Mouse (Mus musculus) cerebellum, adult 8-10 months (tissue): Measurements from ENCODE around the gene Enthd1.

ENCODE experiments used
- DNase-seq: peaks from one replicate; pipeline ENCODE4 v3.0.0; 2022

The Enthd1 gene

DNA sequence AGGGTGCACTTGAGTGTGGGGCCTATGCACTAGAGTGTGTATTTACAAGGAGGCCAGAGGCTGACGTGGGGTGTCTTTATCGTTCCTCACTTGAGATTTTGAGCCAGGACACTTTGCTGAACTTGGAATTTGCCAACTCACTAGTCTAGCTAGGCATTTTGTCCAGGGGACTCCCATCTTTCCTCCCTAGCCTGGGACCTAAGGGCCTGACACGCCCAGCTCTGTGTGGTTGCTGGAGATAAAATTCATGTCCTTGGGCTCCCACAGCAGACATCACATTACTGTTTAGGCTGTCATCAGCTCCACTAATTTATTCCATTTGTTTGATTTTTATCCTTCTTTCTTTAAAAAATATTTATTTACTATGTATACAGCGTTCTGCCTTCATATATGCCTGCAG lies 97.1 kb downstream of the Enthd1 start:
- DNase-seq, result no peak

DNA sequence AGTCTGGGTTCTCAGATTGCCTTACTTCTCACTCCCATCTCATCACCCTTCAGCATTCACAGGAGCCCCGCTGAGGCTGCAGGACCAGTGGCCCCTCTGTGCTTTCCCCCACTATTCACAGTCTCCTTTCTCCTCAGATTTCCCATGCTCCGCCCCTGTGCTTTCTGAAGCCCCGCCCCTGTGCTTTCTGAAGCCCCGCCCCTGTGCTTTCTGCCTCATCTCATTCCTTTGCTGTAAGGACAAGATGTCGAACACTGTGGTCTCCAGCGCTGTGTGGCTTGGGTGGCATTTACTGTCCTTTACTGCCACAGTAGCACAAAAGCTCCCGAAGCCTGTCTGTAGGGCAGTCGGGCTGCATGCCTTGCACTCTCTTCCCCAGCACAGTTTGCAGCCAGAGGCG lies 102.8 kb downstream of the Enthd1 start:
- no peak for DNase-seq

DNA sequence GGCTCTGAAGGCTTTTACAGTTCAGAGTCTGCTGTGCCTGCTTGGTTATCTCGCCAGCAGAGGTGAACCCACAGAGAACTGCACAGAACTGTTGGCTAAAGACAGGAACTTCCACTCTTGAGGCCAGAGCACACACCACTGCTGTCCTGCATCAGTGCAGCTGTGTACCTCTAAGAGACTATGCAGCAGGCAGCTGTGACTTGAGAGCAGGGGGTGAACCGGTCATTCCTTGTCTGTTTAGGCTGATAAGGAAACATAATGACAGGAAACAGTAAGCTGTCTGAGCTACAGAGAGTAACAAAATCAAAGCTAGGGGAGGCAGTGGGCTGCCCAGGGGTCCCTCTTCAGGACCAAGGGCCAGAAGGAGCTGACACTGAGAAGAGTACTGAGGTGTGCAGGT lies 103.5 kb downstream of the Enthd1 start:
- no peak for DNase-seq

DNA sequence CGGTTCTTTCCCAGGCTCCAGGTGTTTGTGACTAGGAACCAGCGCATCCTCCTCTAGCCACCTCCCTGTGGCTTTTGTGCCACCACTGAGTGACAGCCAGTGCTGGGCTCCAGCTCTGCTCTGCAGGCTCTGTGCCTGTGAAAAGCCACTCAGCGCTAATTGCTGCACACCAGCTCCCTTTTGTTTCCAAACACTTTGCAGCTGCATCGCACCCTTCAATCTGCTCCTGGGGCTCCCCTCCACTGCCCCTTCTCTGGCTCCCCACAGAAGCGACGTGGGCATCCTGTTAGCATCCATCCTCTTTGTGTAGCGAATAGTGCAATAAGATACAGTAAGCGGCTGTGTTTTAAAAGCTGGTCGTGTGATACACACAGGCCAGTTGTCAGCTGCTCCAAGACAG lies 104.9 kb downstream of the Enthd1 start:
- DNase-seq, result no peak

DNA sequence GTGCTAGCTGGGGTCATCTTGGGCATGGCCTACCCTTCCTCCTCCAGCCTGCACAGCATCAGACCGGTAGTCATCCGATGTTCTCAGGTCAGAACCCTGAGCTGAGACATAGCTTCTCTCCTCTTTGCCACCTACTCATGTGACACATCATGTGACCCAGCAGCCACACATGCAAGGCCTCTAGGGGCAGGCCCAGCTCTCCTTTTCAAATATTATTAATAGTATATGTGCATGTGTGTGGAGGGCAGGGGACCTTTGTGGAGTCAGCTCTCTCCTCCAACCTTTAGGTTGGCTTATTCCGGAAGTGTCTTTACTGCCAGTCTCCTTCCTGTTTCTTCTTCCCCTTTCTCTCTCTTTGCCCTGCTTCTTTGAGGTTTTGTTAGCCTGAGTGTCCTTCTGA lies 107.0 kb downstream of the Enthd1 start:
- no peak for DNase-seq

DNA sequence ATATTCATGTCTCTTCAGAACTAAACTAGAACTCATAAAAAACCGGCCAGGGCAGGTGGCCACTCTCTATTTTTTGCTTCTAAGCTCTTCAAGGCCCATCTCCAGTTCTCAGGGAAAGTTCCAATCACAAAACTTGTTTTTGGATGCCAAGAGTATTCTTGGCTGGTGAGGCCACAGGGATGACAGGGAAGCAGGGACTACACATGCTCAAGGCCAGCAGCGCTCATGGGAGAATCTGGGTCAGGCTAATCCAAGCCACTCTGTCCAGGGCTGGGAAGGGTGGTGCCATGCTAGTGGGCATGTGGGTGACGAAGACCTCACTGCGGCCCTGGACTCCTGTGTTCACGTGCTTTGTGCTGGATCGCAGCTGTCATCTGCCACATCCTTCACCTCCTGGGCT lies 110.5 kb downstream of the Enthd1 start:
- peak; percentile 12 for DNase-seq

DNA sequence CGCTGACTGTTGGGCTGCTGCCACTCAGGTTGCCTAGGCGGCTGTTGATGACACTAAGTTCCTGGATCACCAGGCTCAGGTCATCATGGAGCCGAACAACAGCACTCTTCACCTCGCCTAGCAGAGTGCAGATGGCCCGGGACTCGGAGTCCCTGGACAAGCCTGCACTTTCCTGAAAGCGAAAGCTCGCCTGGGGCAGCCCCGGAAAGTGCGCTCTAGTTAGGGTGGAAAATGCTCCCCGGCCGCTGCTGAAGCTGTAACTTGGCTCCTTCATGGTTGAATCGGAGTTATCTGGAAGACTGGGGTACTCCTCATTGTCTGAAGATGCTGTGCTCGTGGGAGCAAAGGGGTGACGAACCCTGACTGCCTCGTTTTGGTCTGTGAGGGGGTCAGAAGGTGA lies 112.5 kb downstream of the Enthd1 start:
- DNase-seq, result no peak

DNA sequence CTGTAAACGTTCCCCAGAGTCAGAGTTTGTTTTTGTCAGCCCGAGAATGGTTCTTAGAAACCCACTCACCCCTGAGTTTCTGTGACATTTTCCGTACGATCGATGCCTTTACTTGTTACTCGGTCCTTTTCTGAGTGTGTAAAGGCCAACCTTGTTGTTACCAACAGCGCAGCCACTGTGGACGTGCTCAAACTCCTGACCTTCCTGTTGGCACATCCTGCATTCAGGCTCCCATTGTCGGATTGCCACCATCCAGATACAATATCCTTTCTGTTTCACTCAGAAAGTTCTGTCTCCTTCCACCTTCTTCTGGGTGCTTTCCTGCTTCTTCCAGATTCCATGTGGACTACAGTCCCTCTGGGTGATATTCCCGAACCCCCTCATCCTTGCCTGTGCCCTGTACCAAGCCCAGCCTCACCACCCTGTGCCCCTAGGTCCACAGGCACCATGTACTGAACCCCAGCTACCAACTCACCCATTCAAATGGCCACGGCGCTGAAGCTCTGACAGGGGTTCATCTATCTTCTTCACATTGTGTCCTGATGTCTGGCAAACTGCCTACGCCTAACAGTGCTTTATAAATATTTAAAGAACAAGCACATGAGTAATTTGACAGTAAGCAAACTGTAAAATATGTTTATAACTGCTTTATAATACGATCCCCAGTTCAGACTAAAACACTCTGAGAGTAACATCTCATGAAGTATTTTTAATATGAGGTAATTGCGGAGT lies 118.8 kb downstream of the Enthd1 start:
- no peak for DNase-seq

DNA sequence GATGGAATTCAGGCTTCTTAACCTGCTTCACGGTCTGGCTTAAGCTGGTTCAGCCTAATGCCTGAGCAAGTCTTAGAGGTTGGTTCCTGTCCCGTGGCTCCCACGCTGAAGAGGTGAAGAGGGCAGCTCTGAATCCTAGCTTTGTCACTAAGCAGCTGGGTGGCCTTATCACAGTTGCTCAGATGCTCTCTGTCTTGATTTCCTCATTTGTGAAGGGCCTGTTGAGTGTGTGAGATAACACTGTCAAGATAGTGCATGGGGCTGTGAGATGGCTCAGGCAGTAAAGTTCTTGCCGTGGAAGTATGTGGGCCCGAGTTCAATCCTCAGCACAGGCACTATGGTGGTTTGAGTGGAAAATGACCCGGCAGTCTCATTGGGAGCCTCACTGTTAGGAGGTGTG lies 124.8 kb downstream of the Enthd1 start:
- DNase-seq, result no peak

DNA sequence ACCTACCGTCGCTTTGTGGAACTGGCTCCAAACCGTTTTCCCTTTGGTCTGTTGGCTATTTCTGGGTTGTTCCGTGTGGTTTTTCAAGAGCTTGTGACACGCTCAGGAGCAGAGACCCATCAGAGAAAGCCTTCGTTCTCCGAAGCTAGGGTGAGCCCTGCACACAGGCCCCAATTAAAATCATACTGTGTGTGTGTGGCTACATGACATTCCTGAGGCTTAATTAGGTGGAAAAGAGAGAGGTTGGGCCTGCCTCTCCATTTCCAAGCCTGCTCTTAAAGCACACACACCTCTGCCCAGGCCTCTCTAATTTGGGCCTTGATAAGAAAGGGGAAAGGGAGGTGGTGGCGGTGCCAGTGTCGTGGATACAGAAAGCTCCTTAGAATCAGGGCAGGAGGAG lies 126.5 kb downstream of the Enthd1 start:
- no peak for DNase-seq

DNA sequence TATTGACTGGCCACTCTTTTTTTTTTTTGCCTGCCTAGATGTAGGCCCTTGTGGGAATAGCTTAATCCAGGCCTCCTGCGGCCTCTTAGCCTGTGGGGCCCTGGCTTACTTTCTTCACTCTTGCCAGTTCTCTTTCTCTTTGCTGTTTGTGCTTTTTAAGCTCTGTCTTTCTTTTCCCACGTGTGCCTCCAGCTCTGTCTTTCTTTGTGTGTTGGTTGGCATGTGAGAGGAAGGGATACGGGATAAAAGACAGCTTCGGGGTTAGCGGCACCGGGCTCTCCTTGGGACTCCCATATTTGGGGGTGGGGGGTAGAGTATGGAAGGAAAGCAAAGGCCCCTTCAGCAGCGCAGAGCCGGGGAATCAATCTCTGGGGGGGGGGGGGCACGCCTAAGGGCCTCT lies 127.0 kb downstream of the Enthd1 start:
- no peak for DNase-seq

DNA sequence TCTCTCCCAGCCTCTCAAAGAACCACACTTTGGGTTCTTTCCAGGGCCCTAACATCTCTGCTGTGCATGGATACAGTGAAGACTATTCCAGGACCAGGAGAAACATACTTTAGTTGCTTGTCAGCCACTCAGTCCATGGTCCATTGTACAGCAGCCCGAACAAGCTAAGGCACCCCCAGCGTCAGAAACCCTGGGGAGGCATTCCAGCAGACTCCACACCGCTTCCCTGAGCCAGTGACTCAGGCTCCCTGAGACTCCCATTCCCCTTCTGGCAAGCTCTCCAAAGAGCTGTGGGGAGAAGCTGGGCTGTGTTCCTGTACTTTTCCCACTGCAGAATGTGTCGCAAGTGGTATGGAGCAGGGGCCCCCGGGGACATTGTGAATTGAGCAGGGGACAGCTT lies 128.0 kb downstream of the Enthd1 start:
- DNase-seq, result no peak

DNA sequence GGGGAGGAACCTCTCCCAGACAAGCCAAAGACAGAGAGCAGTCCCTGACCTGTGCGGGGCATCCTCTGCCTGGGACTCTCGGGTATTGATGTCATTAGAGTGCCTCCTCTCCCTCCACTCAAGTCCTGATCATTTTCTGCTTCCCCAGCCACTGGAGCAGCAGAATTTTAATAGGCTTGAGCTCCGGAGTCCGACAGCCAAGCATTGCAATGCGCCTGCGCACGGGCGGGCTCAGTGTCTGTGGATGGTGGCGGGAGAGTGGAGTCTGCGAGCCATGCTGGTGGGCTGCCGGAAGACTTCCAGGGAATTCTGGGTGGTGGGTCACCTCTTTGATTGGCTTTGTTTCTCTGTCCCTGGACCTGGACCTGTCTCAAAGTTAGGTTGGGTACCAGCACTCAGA lies 134.6 kb downstream of the Enthd1 start:
- DNase-seq, result no peak

DNA sequence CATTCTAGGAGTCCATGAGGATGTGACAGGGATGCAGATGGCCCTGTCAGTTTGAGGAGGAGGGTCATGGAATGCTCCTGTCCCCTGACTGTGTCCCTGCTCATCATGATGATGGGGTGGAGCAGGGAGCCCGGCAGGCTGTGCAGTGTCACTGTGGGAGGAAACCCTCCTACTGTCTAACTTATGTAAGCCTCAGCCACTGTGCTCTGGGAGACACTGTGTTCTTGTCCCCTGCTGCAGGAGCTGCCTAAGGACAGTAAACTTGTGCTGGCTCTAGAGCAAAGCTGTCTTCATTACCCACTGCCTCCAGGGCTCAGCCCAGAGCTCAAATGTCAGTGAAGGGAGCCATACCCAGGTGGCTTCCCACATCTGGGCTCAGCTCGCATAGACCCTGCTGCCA lies 146.8 kb downstream of the Enthd1 start:
- DNase-seq, result no peak

DNA sequence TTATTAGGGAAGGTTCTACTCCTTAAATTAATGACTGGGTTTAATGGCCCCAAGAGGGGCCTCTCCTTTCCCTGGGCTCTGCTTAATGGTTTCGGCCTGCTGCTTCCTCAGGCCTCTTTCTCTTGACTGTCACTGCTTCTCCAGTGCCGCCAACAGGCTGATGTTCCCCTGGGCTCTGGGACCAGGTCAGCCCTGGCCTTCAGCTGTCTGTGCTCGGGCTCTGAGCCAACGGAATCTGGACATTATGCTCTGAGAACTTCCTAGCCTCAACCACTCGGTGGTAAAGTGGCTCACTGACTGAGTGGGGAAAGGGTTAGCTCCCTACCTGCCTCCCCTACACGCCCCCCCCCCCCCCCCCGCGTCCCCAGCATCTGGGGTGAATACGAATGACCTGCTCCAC lies 147.9 kb downstream of the Enthd1 start:
- no peak for DNase-seq

DNA sequence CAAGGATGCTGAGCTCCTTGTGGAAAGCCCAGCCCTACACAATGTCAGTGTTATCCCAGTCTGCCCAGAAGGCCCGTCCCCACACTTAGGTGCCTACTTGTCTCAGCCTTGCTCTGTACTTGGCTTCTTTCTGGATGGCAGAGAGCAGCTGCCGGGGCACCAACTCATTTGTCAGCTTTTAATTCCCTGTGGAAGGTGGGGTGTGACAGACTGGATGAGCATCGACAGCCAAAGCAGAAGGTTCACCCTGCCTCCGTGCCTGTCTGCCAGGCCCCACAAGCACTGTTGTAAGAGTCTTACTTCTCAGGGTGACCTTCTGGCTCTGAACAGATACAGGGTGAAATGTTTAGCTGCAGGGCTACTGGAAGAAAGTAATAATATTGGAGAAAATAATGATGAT lies 149.8 kb downstream of the Enthd1 start:
- no peak for DNase-seq

DNA sequence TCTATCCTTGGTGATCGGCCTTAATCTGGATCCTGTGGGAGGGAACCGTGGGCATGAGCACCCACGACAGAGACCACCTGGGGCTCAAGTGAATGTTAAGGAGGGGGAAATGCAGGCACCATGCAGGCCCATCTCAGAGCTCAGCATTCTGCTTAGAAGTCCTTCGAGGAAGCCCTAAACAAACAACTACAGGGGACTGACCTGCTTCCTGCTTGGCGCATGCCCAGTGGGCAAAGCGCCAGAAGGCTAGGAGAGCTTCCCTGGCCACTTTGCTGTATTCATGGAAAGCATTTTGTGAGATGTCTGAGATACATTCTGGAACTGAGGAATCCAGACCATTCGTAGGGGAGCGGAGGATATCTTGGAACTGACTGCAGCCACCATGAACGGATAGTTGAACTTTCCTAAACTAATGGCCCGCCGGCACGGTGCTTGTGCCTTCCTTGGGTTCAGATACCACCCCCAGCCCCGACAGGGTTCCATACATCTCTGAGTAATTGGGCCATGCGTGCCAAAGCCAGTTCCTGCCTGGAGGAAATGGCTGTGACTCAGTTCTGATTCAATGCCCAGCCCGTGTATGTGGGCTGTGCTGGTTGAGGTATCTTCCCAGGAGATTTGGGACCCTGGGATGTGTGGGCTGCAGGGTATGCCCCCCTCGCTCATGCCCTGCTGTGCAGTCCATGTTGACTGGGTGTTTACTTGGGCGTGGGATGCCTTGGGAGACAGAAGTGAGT lies 150.8 kb downstream of the Enthd1 start:
- DNase-seq, result no peak

DNA sequence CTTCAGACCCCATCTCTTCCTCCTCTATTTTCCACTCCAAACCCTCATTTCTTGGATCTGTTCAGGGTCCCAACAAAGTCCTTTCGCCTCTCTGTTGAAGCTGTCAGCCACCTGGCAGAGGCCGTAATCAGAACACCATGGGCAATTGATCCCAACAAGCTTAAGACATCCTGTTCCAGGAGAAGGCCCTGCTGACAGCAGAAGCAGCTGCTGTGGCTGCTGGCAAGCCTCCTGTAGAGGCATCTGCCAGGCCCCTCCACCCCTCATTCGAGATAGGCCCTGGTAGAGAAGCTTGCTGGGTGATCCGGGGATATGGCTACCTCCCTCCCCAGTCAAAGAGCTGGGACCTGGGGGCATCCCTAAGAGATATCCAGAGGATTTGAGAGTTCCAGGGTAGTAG lies 151.9 kb downstream of the Enthd1 start:
- DNase-seq, result no peak

DNA sequence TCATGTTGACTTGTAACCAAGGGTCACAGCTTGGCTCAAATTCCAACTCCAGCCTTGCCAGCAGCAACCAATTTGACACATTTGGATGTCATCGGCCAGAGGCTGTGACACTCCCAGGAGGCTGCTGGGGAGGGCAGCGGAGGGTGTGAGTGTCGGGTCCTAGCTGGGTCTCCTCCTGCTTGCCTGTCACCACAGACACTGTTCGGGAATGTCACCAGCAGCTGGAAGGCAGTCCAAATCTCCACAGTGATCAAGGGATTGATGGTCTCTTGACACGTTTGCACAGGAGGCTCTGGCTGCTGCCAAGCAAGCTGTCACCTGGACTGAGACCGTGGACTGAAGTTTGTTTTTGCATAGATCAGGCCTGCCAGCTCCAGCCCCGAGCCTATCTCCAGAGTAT lies 154.3 kb downstream of the Enthd1 start:
- DNase-seq, result no peak

DNA sequence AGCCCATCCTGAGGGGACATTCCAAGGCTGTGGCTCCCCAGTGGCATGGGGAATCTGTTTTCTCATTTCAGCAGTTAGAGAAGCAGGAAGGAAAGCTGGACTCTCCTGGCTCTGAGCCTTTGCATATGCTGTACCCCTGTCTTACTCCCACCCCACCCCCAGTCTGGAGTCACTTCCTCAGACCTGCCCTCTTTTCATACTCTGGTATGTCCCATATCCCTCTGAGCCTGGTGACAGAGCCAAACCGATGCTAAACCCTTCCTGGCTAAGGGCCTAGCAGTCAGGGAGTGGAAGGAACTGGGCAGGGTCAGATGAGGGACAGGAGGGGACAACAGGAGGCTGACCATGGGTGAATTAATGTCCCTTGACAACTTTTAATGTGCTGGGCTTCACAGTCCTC lies 157.1 kb downstream of the Enthd1 start:
- no peak for DNase-seq
